ENCODE assay signal across 8 mouse cellular contexts in genomic region chr2:154215191-154215590, GRCm38 (mm10). TPM values are rescaled to one million over a fixed set of nuclear protein-coding genes. Genes with fewer than 3 reads are reported as not detected.
DNase-seq lines count a peak whose midpoint lies in the region; ATAC-seq lines count a peak whose summit lies in the region.

No protein-coding gene starts in this region.

- intact Hi-C loops in heart, postnatal 10 days (cut with DNase I) = loop anchor here (2.0 to 5.0 kb wide), 2 partner anchors 80 to 157 kb away; partner anchors contain the start of gene Cdk5rap1
- intact Hi-C loops in left cerebral cortex, postnatal 10 days (cut with DNase I) = loop anchor here (5.0 kb wide), 1 partner anchor 82 kb away; no protein-coding TSS in a partner anchor

- peaks cover 22% of the 10 kb centered on the region for H3K27me3 ChIP-seq in heart, embryonic 10.5 days (ENCODE audit: insufficient read depth, poor library complexity, severe bottlenecking)
- H3K27me3 ChIP-seq in heart, embryonic 11.5 days (ENCODE audit: control insufficient read depth, insufficient read depth, low read length) = no peaks in the 10 kb centered on the region
- no peaks in the 10 kb centered on the region for H3K27me3 ChIP-seq in neural tube, embryonic 11.5 days (ENCODE audit: control insufficient read depth, insufficient read depth, low read length)

- DNase-seq in heart, embryonic 10.5 days (ENCODE audit: low spot score) = peak; percentile 85
- DNase-seq in adipocyte (ENCODE audit: low spot score) = peak; percentile 38
- peak; percentile 67 to 77 for DNase-seq in cerebellum, postnatal 4 days (ENCODE audit: low spot score in 2 of 2)
- DNase-seq in heart, postnatal 10 days = peak; percentile 76 to 88
- DNase-seq in left cerebral cortex, postnatal 10 days (ENCODE audit: extremely low spot score in 1 of 2, low spot score in 2 of 2) = peak; percentile 35 to 74
- peak; percentile 77 for DNase-seq in neural tube, embryonic 11.5 days (ENCODE audit: low spot score)
- DNase-seq in testis, postnatal 14 days (ENCODE audit: low spot score) = peak; percentile 52

- no peak for ATAC-seq in heart, embryonic 11.5 days (replicated peaks; ENCODE audit: insufficient number of reproducible peaks, low FRiP score, low TSS enrichment)
- no peak for ATAC-seq in neural tube, embryonic 11.5 days (ENCODE audit: insufficient read depth, low FRiP score, low TSS enrichment)

- H3K4me1 ChIP-seq in heart, embryonic 10.5 days = no peaks in the 10 kb centered on the region
- no peaks in the 10 kb centered on the region for H3K4me1 ChIP-seq in heart, embryonic 11.5 days (ENCODE audit: control insufficient read depth, insufficient read depth, low read length)
- H3K4me1 ChIP-seq in neural tube, embryonic 11.5 days (ENCODE audit: control insufficient read depth, insufficient read depth, low read length) = no peaks in the 10 kb centered on the region

- no peak overlapping the region for H3K27ac ChIP-seq in heart, embryonic 10.5 days
- no peak overlapping the region for H3K27ac ChIP-seq in heart, embryonic 11.5 days (ENCODE audit: low read depth, low read length)
- no peak overlapping the region for H3K27ac ChIP-seq in neural tube, embryonic 11.5 days (ENCODE audit: low read depth, low read length)

- no peaks in the 10 kb centered on the region for H3K36me3 ChIP-seq in heart, embryonic 10.5 days
- H3K36me3 ChIP-seq in heart, embryonic 11.5 days (ENCODE audit: control insufficient read depth, insufficient read depth, low read length) = no peaks in the 10 kb centered on the region
- no peaks in the 10 kb centered on the region for H3K36me3 ChIP-seq in neural tube, embryonic 11.5 days (ENCODE audit: control insufficient read depth, insufficient read depth, low read length)

- H3K4me2 ChIP-seq in heart, embryonic 11.5 days = no peak overlapping the region
- no peak overlapping the region for H3K4me2 ChIP-seq in neural tube, embryonic 11.5 days (ENCODE audit: low read depth)

- 15% methylated on average over 5 of the region's 5 CpGs for WGBS in heart, embryonic 10.5 days
- WGBS in heart, embryonic 11.5 days (ENCODE audit: insufficient replicate concordance) = 15% methylated on average over 5 of the region's 5 CpGs
- WGBS in neural tube, embryonic 11.5 days = 15% methylated on average over 5 of the region's 5 CpGs

- no peak overlapping the region for H3K4me3 ChIP-seq in heart, embryonic 10.5 days
- no peak overlapping the region for H3K4me3 ChIP-seq in heart, embryonic 11.5 days (ENCODE audit: low read depth, low read length)
- no peak overlapping the region for H3K4me3 ChIP-seq in neural tube, embryonic 11.5 days (ENCODE audit: low read depth, low read length)

- no peak overlapping the region for H3K9ac ChIP-seq in heart, embryonic 11.5 days (ENCODE audit: low read depth, low read length)
- H3K9ac ChIP-seq in neural tube, embryonic 11.5 days (ENCODE audit: low read length) = no peak overlapping the region

- no peaks in the 10 kb centered on the region for H3K9me3 ChIP-seq in heart, embryonic 10.5 days
- H3K9me3 ChIP-seq in heart, embryonic 11.5 days (replicated peaks; ENCODE audit: control insufficient read depth, low read length) = no peaks in the 10 kb centered on the region
- H3K9me3 ChIP-seq in neural tube, embryonic 11.5 days (ENCODE audit: control insufficient read depth, low read length) = no peaks in the 10 kb centered on the region

RNA-seq across cellular contexts. Expression of gene Bpifb5, which starts 8.4 kb away (rescaled TPM):
- 0.48 and 0.51 TPM in 2 replicates for polyA plus RNA-seq in heart, embryonic 10.5 days (2016; fragmentation: Nextera tagmentation; extraction: Ambion mirVana)
- 0.35 and 0.40 TPM in 2 replicates for polyA plus RNA-seq in heart, embryonic 11.5 days (2014; fragmentation: Nextera tagmentation; extraction: Ambion mirVana)
- not detected for total RNA-seq in heart, postnatal 10 days (2021)
- under 1 TPM in 1 of 2 experiments, not detected in 1; 0.21 TPM for total RNA-seq in left cerebral cortex, postnatal 10 days (2021)
- polyA plus RNA-seq in neural tube, embryonic 11.5 days (2014; fragmentation: Nextera tagmentation; extraction: Ambion mirVana) = 0.15 TPM in 1 of 2 replicates, not detected in the other

RNA-seq across cellular contexts. Expression of gene Bpifb1, which starts 24.6 kb away (rescaled TPM):
- 0.39 TPM in 1 of 2 replicates, not detected in the other for polyA plus RNA-seq in heart, embryonic 10.5 days (2016; fragmentation: Nextera tagmentation; extraction: Ambion mirVana)
- polyA plus RNA-seq in heart, embryonic 11.5 days (2014; fragmentation: Nextera tagmentation; extraction: Ambion mirVana) = 0.13 and 0.27 TPM in 2 replicates
- total RNA-seq in heart, postnatal 10 days (2021) = under 1 TPM; 0.15 to 0.24 TPM
- under 1 TPM; 0.28 to 0.41 TPM for total RNA-seq in left cerebral cortex, postnatal 10 days (2021)
- polyA plus RNA-seq in neural tube, embryonic 11.5 days (2014; fragmentation: Nextera tagmentation; extraction: Ambion mirVana) = not detected in 2 replicates

RNA-seq across cellular contexts. Expression of gene Bpifb9a, which starts 42.5 kb away (rescaled TPM):
- 0.07 TPM in 1 of 2 replicates, not detected in the other for polyA plus RNA-seq in heart, embryonic 10.5 days (2016; fragmentation: Nextera tagmentation; extraction: Ambion mirVana)
- not detected in 2 replicates for polyA plus RNA-seq in heart, embryonic 11.5 days (2014; fragmentation: Nextera tagmentation; extraction: Ambion mirVana)
- total RNA-seq in heart, postnatal 10 days (2021) = not detected
- not detected for total RNA-seq in left cerebral cortex, postnatal 10 days (2021)
- polyA plus RNA-seq in neural tube, embryonic 11.5 days (2014; fragmentation: Nextera tagmentation; extraction: Ambion mirVana) = not detected in 2 replicates

RNA-seq across cellular contexts. Expression of gene Bpifa5, which starts 52.8 kb away (rescaled TPM):
- polyA plus RNA-seq in heart, embryonic 10.5 days (2016; fragmentation: Nextera tagmentation; extraction: Ambion mirVana) = not detected in 2 replicates
- not detected in 2 replicates for polyA plus RNA-seq in heart, embryonic 11.5 days (2014; fragmentation: Nextera tagmentation; extraction: Ambion mirVana)
- not detected for total RNA-seq in heart, postnatal 10 days (2021)
- not detected for total RNA-seq in left cerebral cortex, postnatal 10 days (2021)
- polyA plus RNA-seq in neural tube, embryonic 11.5 days (2014; fragmentation: Nextera tagmentation; extraction: Ambion mirVana) = not detected in 2 replicates
